Mouse (Mus musculus) thymus, adult 2 months (tissue): Measurements from ENCODE around the gene Nxph1.

ENCODE experiments used
- CTCF ChIP-seq: fragments of 200-500 bp; IDR thresholded peaks from 2 replicates; pipeline ENCODE4 v1.5.1; 2012; ENCODE audit warnings: mild to moderate bottlenecking, control low read depth, low read length, moderate library complexity, borderline replicate concordance; ENCODE audit not compliant: control insufficient read depth, poor library complexity, insufficient read depth; ENCODE audit errors: extremely low read depth
- POLR2A ChIP-seq: fragments of 200-500 bp; IDR thresholded peaks from 2 replicates; pipeline ENCODE4 v1.6.1; 2012; ENCODE audit warnings: mild to moderate bottlenecking, low read length, control low read depth, moderate library complexity; ENCODE audit not compliant: control insufficient read depth, poor library complexity, insufficient read depth; ENCODE audit errors: extremely low read depth

- TF ChIP-seq CTCF (no peak), POLR2A (no peak)
Observed at GRCm38 (mm10) chr6:9147966-9148365, 199.7 kb downstream of the Nxph1 start.
